In genomic region chr5:27841701-27842295, GRCm38 (mm10) we compare ENCODE assay signal across 8 mouse cellular contexts. TPM values are rescaled to one million over a fixed set of nuclear protein-coding genes. Genes with fewer than 3 reads are reported as not detected.
A peak's percentile ranks its signal among the peaks of the same experiment; 100 is the strongest.
DNase-seq lines count a peak whose midpoint lies in the region; ATAC-seq and TF ChIP-seq lines count a peak whose summit lies in the region.

Gene Htr5a, plus strand, starts transcription at chr5:27842149.

- peaks cover 6% of the 10 kb centered on the region for H3K4me1 ChIP-seq in embryonic facial prominence, embryonic 10.5 days
- H3K4me1 ChIP-seq in hindbrain, embryonic 12.5 days = peaks cover 8% of the 10 kb centered on the region
- H3K4me1 ChIP-seq in neural tube, embryonic 13.5 days (replicated peaks) = peaks cover 17% of the 10 kb centered on the region

- H3K9me3 ChIP-seq in embryonic facial prominence, embryonic 10.5 days = no peaks in the 10 kb centered on the region
- no peaks in the 10 kb centered on the region for H3K9me3 ChIP-seq in hindbrain, embryonic 12.5 days (replicated peaks)
- H3K9me3 ChIP-seq in neural tube, embryonic 13.5 days = no peaks in the 10 kb centered on the region

- H3K4me3 ChIP-seq in embryonic facial prominence, embryonic 10.5 days = peak within 1 kb of the TSS; percentile 50
- H3K4me3 ChIP-seq in hindbrain, embryonic 12.5 days = peak within 1 kb of the TSS; percentile 40
- peak within 1 kb of the TSS; percentile 69 for H3K4me3 ChIP-seq in left cerebral cortex, adult 2 months
- peak within 1 kb of the TSS; percentile 46 for H3K4me3 ChIP-seq in neural tube, embryonic 13.5 days

- peaks cover 23% of the 10 kb centered on the region for H3K27me3 ChIP-seq in embryonic facial prominence, embryonic 10.5 days (replicated peaks; ENCODE audit: low read depth, poor library complexity, severe bottlenecking)
- peaks cover 28% of the 10 kb centered on the region for H3K27me3 ChIP-seq in hindbrain, embryonic 12.5 days
- H3K27me3 ChIP-seq in neural tube, embryonic 13.5 days = peaks cover 26% of the 10 kb centered on the region

- DNase-seq in ovary, postnatal 36 days (ENCODE audit: low spot score) = peak; percentile 55
- DNase-seq in ovary, postnatal 14 days (ENCODE audit: low spot score) = no peak
- peak; percentile 67 for DNase-seq in embryonic facial prominence, embryonic 10.5 days (ENCODE audit: low spot score)
- DNase-seq in left cerebral cortex, adult 2 months (ENCODE audit: extremely low spot score in 1 of 2, low spot score in 2 of 2) = peak; percentile 49 to 63
- no peak for DNase-seq in thymus, postnatal 14 days
- no peak for DNase-seq in c-Kit-positive CD71-positive TER-119-positive erythroid progenitor cells, embryonic 14.5 days (ENCODE audit: low spot score)

- peak; percentile 76 for ATAC-seq in hindbrain, embryonic 12.5 days (ENCODE audit: low FRiP score)
- ATAC-seq in neural tube, embryonic 13.5 days (ENCODE audit: low read depth) = peak; percentile 87

- H3K9ac ChIP-seq in hindbrain, embryonic 12.5 days = peak within 1 kb of the TSS; percentile 61
- H3K9ac ChIP-seq in neural tube, embryonic 13.5 days = peak within 1 kb of the TSS; percentile 73

- 5% methylated on average over 25 of the region's 25 CpGs for WGBS in embryonic facial prominence, embryonic 10.5 days
- WGBS in hindbrain, embryonic 12.5 days = 5% methylated on average over 25 of the region's 25 CpGs
- 6% methylated on average over 25 of the region's 25 CpGs for WGBS in neural tube, embryonic 13.5 days

- H3K27ac ChIP-seq in embryonic facial prominence, embryonic 10.5 days (replicated peaks) = no peak within 1 kb of the TSS
- H3K27ac ChIP-seq in hindbrain, embryonic 12.5 days = no peak within 1 kb of the TSS
- H3K27ac ChIP-seq in left cerebral cortex, adult 2 months = peak within 1 kb of the TSS; percentile 87
- H3K27ac ChIP-seq in neural tube, embryonic 13.5 days (replicated peaks) = no peak within 1 kb of the TSS

- H3K36me3 ChIP-seq in embryonic facial prominence, embryonic 10.5 days (replicated peaks) = no peaks in the 10 kb centered on the region
- H3K36me3 ChIP-seq in hindbrain, embryonic 12.5 days = no peaks in the 10 kb centered on the region
- H3K36me3 ChIP-seq in neural tube, embryonic 13.5 days = no peaks in the 10 kb centered on the region

- H3K4me2 ChIP-seq in hindbrain, embryonic 12.5 days (replicated peaks) = peak within 1 kb of the TSS; percentile 62
- H3K4me2 ChIP-seq in neural tube, embryonic 13.5 days = peak within 1 kb of the TSS; percentile 74

- intact Hi-C loops in left cerebral cortex, adult 2 months (cut with DNase I) = loop anchor here (1.0 to 2.0 kb wide), 2 partner anchors 50 to 229 kb away; partner anchors contain the start of genes Insig1 and Paxip1

- TF ChIP-seq CTCF in left cerebral cortex, adult 2 months (IDR thresholded peaks at IDR 0.05) = no peak

RNA-seq across cellular contexts. Expression of gene Htr5a, which starts in this region (rescaled TPM):
- not detected in 2 replicates for polyA plus RNA-seq in embryonic facial prominence, embryonic 10.5 days (2016; fragmentation: Nextera tagmentation; extraction: Ambion mirVana)
- 0.10 and 0.22 TPM in 2 replicates for polyA plus RNA-seq in hindbrain, embryonic 12.5 days (2016; fragmentation: Nextera tagmentation; extraction: Ambion mirVana)
- total RNA-seq in left cerebral cortex, adult 2 months (2021) = 10 to 100 TPM; 14.5 to 14.7 TPM
- polyA plus RNA-seq in neural tube, embryonic 13.5 days (2015; fragmentation: Nextera tagmentation; extraction: Ambion mirVana) = 0.43 and 0.59 TPM in 2 replicates

Comparison
In these comparisons a context has a peak if more than half of its experiments do, and no peak if none do; other contexts are left out.
1. DNase-seq: peak in ovary, postnatal 36 days (single experiment) and left cerebral cortex, adult 2 months (2 of 2); none in ovary, postnatal 14 days (single experiment), thymus, postnatal 14 days (single experiment) and c-Kit-positive CD71-positive TER-119-positive erythroid progenitor cells, embryonic 14.5 days (single experiment).
2. Peak in DNase-seq and H3K4me3 ChIP-seq in embryonic facial prominence, embryonic 10.5 days; RNA of the gene not detected or under 1 TPM.
3. Peak in ATAC-seq, H3K4me3 ChIP-seq, H3K9ac ChIP-seq and H3K4me2 ChIP-seq in hindbrain, embryonic 12.5 days; RNA of the gene not detected or under 1 TPM.
4. Peak in ATAC-seq, H3K4me3 ChIP-seq, H3K9ac ChIP-seq and H3K4me2 ChIP-seq in neural tube, embryonic 13.5 days; RNA of the gene not detected or under 1 TPM.
5. Peak in every context shown above with its lines, with median percentiles within 50 percentile points of each other: H3K4me3 ChIP-seq.